Mouse (Mus musculus) liver, embryonic 16.5 days (tissue): ENCODE measurements around the gene Lrrc45. TPM values are rescaled to one million over a fixed set of nuclear protein-coding genes. Genes with fewer than 3 reads are reported as not detected.

Source experiments
- ATAC-seq: fragments of 200-750 bp; cut with Nextera tagmentation; 2 replicates; pipeline ENCODE4 v1.8.0; 2017; ENCODE audit warnings: low read depth, mild to moderate bottlenecking, moderate number of reproducible peaks, moderate library complexity
- H3K27ac ChIP-seq: fragments of 300-500 bp; sonication (generic); 2 replicates; pipeline ENCODE4 v1.5.1; 2014; ENCODE audit warnings: mild to moderate bottlenecking, low read length
- H3K27me3 ChIP-seq: fragments of 300-500 bp; sonication (generic); 2 replicates; pipeline ENCODE4 v1.6.1; 2014; ENCODE audit warnings: low read depth, low read length, mixed read lengths; ENCODE audit not compliant: control insufficient read depth, insufficient read depth
- H3K36me3 ChIP-seq: fragments of 300-500 bp; sonication (generic); 2 replicates; pipeline ENCODE4 v1.6.1; 2014; ENCODE audit warnings: mild to moderate bottlenecking; ENCODE audit not compliant: control insufficient read depth, insufficient read depth
- H3K4me1 ChIP-seq: fragments of 300-500 bp; sonication (generic); 2 replicates; pipeline ENCODE4 v1.6.1; 2014; ENCODE audit warnings: low read depth, low read length, mixed read lengths; ENCODE audit not compliant: control insufficient read depth
- H3K4me2 ChIP-seq: fragments of 300-500 bp; sonication (generic); 2 replicates; pipeline ENCODE4 v1.6.1; 2014; ENCODE audit warnings: low read depth, low read length, mixed read lengths
- H3K4me3 ChIP-seq: fragments of 300-500 bp; sonication (generic); 2 replicates; pipeline ENCODE4 v1.5.1; 2014; ENCODE audit warnings: low read depth, mild to moderate bottlenecking, low read length
- H3K9ac ChIP-seq: fragments of 300-500 bp; sonication (generic); 2 replicates; pipeline ENCODE4 v1.6.1; 2014; ENCODE audit warnings: low read depth, low read length
- H3K9me3 ChIP-seq: fragments of 300-500 bp; sonication (generic); replicated peaks from 2 replicates; pipeline ENCODE4 v1.6.1; 2016; ENCODE audit warnings: low read length; ENCODE audit not compliant: control insufficient read depth
- WGBS: fragments of 180-500 bp; shearing (Covaris S2); extraction: QIAGEN DNeasy Blood & Tissue Kit; methylation state at CpG from one replicate; pipeline ENCODE4 v1.1.7; 2014; ENCODE audit not compliant: insufficient replicate concordance; 5-methylcytosine and 5-hydroxymethylcytosine counted together
- polyA plus RNA-seq: library from polyadenylated mRNA; unstranded; fragments of >200 nt; fragmentation: Nextera tagmentation; extraction: Ambion mirVana; gene quantifications from 2 replicates; pipeline ENCODE4 v1.2.1, GENCODE M21; 2015

Gene Lrrc45
- polyA plus RNA-seq, 1 experiment from 2014 or later = 9.7 TPM

- peak within 1 kb of the TSS; percentile 81 for H3K4me2 ChIP-seq
- H3K9me3 ChIP-seq = no peaks in the 10 kb centered on the region
- ATAC-seq = peak; percentile 28; the same call in 1 of the 2 replicates
- peaks cover 24% of the 10 kb centered on the region for H3K27me3 ChIP-seq
- peak within 1 kb of the TSS; percentile 32; the same call in 1 of the 2 replicates for H3K9ac ChIP-seq
- H3K27ac ChIP-seq = no peak within 1 kb of the TSS
- peaks cover 17% of the 10 kb centered on the region for H3K4me1 ChIP-seq
- no peaks in the 10 kb centered on the region for H3K36me3 ChIP-seq
- WGBS = under 1% methylated on average over 89 of the region's 90 CpGs
- peak within 1 kb of the TSS; percentile 51 for H3K4me3 ChIP-seq
Measured at GRCm38 (mm10) chr11:120721124-120722066, 7.7 kb downstream of the Lrrc45 start, which contains the start of gene Rac3. TSS of gene Rac3 (plus strand) at chr11:120721470.

GRCm38 (mm10) chr11:120722067-120722630 lies 8.4 kb downstream of the Lrrc45 start:
- H3K4me3 ChIP-seq = peak overlapping the region; percentile 51
- H3K4me1 ChIP-seq = peaks cover 17% of the 10 kb centered on the region
- no peaks in the 10 kb centered on the region for H3K36me3 ChIP-seq
- no peak overlapping the region for H3K27ac ChIP-seq
- H3K9me3 ChIP-seq = no peaks in the 10 kb centered on the region
- WGBS = 20% methylated on average over 21 of the region's 21 CpGs
- no peak overlapping the region for H3K9ac ChIP-seq
- H3K4me2 ChIP-seq = peak overlapping the region; percentile 81
- peaks cover 24% of the 10 kb centered on the region for H3K27me3 ChIP-seq
- no peak for ATAC-seq

GRCm38 (mm10) chr11:120722761-120723382 lies 9.1 kb downstream of the Lrrc45 start:
- Histone ChIP-seq H3K4me2 (no peak overlapping the region), H3K4me1 (peaks cover 19% of the 10 kb centered on the region), H3K36me3 (no peaks in the 10 kb centered on the region), H3K27ac (no peak overlapping the region), H3K4me3 (no peak overlapping the region), H3K27me3 (peaks cover 24% of the 10 kb centered on the region), H3K9me3 (no peaks in the 10 kb centered on the region), H3K9ac (no peak overlapping the region)
- WGBS = 77% methylated on average over 11 of the region's 11 CpGs
- no peak for ATAC-seq

GRCm38 (mm10) chr11:120723509-120723908 lies 9.8 kb downstream of the Lrrc45 start:
- Histone ChIP-seq H3K36me3 (no peaks in the 10 kb centered on the region), H3K4me1 (peaks cover 19% of the 10 kb centered on the region), H3K4me3 (no peak overlapping the region), H3K4me2 (no peak overlapping the region), H3K27ac (no peak overlapping the region), H3K9ac (no peak overlapping the region), H3K27me3 (peaks cover 24% of the 10 kb centered on the region), H3K9me3 (no peaks in the 10 kb centered on the region)
- no peak for ATAC-seq
- WGBS = 80% methylated on average over 7 of the region's 7 CpGs

GRCm38 (mm10) chr11:120726243-120727168 lies 12.8 kb downstream of the Lrrc45 start:
- WGBS = 21% methylated on average over 34 of the region's 36 CpGs

GRCm38 (mm10) chr11:120727169-120727527 lies 13.4 kb downstream of the Lrrc45 start, which contains the start of gene Dcxr:
TSS of gene Dcxr (minus strand) at chr11:120727281.
- peak; percentile 87 for ATAC-seq

More at GRCm38 (mm10) chr11:120726243-120727168, 12.8 kb downstream of the Lrrc45 start:
- peak overlapping the region; percentile 69 for H3K4me3 ChIP-seq
- no peaks in the 10 kb centered on the region for H3K9me3 ChIP-seq
- H3K36me3 ChIP-seq = no peaks in the 10 kb centered on the region
- ATAC-seq = peak; percentile 38
- H3K27me3 ChIP-seq = peaks cover 12% of the 10 kb centered on the region
- H3K27ac ChIP-seq = peak overlapping the region; percentile 56
- H3K9ac ChIP-seq = peak overlapping the region; percentile 63
- peaks cover 13% of the 10 kb centered on the region for H3K4me1 ChIP-seq
- H3K4me2 ChIP-seq = peak overlapping the region; percentile 90

GRCm38 (mm10) chr11:120727564-120727963 lies 13.8 kb downstream of the Lrrc45 start:
- Histone ChIP-seq H3K27me3 (peaks cover 1% of the 10 kb centered on the region), H3K9ac (no peak overlapping the region)
- ATAC-seq = no peak

More at GRCm38 (mm10) chr11:120727169-120727527, 13.4 kb downstream of the Lrrc45 start, which contains the start of gene Dcxr:
- peaks cover 6% of the 10 kb centered on the region for H3K4me1 ChIP-seq
- no peaks in the 10 kb centered on the region for H3K9me3 ChIP-seq
- WGBS = 1% methylated on average over 14 of the region's 14 CpGs
- H3K36me3 ChIP-seq = no peaks in the 10 kb centered on the region
- peak within 1 kb of the TSS; percentile 56 for H3K27ac ChIP-seq
- peak within 1 kb of the TSS; percentile 69 for H3K4me3 ChIP-seq
- peaks cover 5% of the 10 kb centered on the region for H3K27me3 ChIP-seq
- H3K4me2 ChIP-seq = peak within 1 kb of the TSS; percentile 90
- H3K9ac ChIP-seq = peak within 1 kb of the TSS; percentile 63

More at GRCm38 (mm10) chr11:120727564-120727963, 13.8 kb downstream of the Lrrc45 start:
- H3K4me2 ChIP-seq = peak overlapping the region; percentile 90; the same call in 1 of the 2 replicates
- no peaks in the 10 kb centered on the region for H3K9me3 ChIP-seq
- H3K27ac ChIP-seq = no peak overlapping the region
- no peak overlapping the region for H3K4me3 ChIP-seq
- H3K36me3 ChIP-seq = no peaks in the 10 kb centered on the region
- peaks cover 6% of the 10 kb centered on the region for H3K4me1 ChIP-seq
- 46% methylated on average over 12 of the region's 12 CpGs for WGBS
